Mouse (Mus musculus) embryonic facial prominence, embryonic 11.5 days (tissue): Measurements from ENCODE around the gene Nsrp1. TPM values are rescaled to one million over a fixed set of nuclear protein-coding genes. Genes with fewer than 3 reads are reported as not detected.
"Not testable (repeated sequence)": the region's sequence is repeated elsewhere in the genome, so short reads cannot be mapped to it uniquely, and the experiment has no call there.

Experiments used
- ATAC-seq: fragments of 200-750 bp; cut with Nextera tagmentation; replicated peaks from 2 replicates; pipeline ENCODE4 v1.8.0; 2017; ENCODE audit warnings: low read depth; ENCODE audit not compliant: insufficient number of reproducible peaks, low FRiP score, low TSS enrichment
- DNase-seq: peaks from one replicate; pipeline ENCODE4 v3.0.0-alpha.2; 2015; ENCODE audit warnings: low spot score
- H3K27ac ChIP-seq: fragments of 300-500 bp; sonication (generic); replicated peaks from 2 replicates; pipeline ENCODE4 v1.5.1; 2014; ENCODE audit warnings: mild to moderate bottlenecking, low read depth, low read length, control low read depth
- H3K27me3 ChIP-seq: fragments of 300-500 bp; sonication (generic); 2 replicates; pipeline ENCODE4 v1.6.1; 2014; ENCODE audit warnings: mild to moderate bottlenecking, low read length, moderate library complexity, mixed read lengths; ENCODE audit not compliant: control insufficient read depth, insufficient read depth
- H3K36me3 ChIP-seq: fragments of 300-500 bp; sonication (generic); replicated peaks from 2 replicates; pipeline ENCODE4 v1.6.1; 2014; ENCODE audit warnings: low read depth, mild to moderate bottlenecking, low read length, moderate library complexity, mixed read lengths; ENCODE audit not compliant: control insufficient read depth, insufficient read depth
- H3K4me1 ChIP-seq: fragments of 300-500 bp; sonication (generic); 2 replicates; pipeline ENCODE4 v1.6.1; 2014; ENCODE audit warnings: low read length, mixed read lengths; ENCODE audit not compliant: control insufficient read depth, insufficient read depth
- H3K4me2 ChIP-seq: fragments of 300-500 bp; sonication (generic); 2 replicates; pipeline ENCODE4 v1.6.1; 2014; ENCODE audit warnings: low read depth, mild to moderate bottlenecking, control low read depth, low read length, moderate library complexity
- H3K4me3 ChIP-seq: fragments of 300-500 bp; sonication (generic); 2 replicates; pipeline ENCODE4 v1.5.1; 2014; ENCODE audit warnings: low read depth, low read length, control low read depth
- H3K9ac ChIP-seq: fragments of 300-500 bp; sonication (generic); replicated peaks from 2 replicates; pipeline ENCODE4 v1.6.1; 2014; ENCODE audit warnings: mild to moderate bottlenecking, control low read depth, low read length
- H3K9me3 ChIP-seq: fragments of 300-500 bp; sonication (generic); replicated peaks from 2 replicates; pipeline ENCODE4 v1.6.1; 2016; ENCODE audit warnings: mild to moderate bottlenecking, low read length, inconsistent platforms, mixed read lengths; ENCODE audit not compliant: control insufficient read depth
- WGBS: fragments of 180-500 bp; shearing (Covaris S2); extraction: QIAGEN DNeasy Blood & Tissue Kit; methylation state at CpG from one replicate; pipeline ENCODE4 v1.1.7; 2014; 5-methylcytosine and 5-hydroxymethylcytosine counted together
- polyA plus RNA-seq: library from polyadenylated mRNA; unstranded; fragments of >200 nt; fragmentation: Nextera tagmentation; extraction: Ambion mirVana; gene quantifications from 2 replicates; pipeline ENCODE4 v1.2.1, GENCODE M21; 2014

The Nsrp1 gene
- 59.8 and 63.1 TPM in 2 replicates for polyA plus RNA-seq

GRCm38 (mm10) chr11:77078273-77079134 lies at the start of gene Nsrp1:
Nsrp1 (minus strand) TSS chr11:77078435.
- Histone ChIP-seq H3K4me1 (no peaks in the 10 kb centered on the region), H3K27ac (peak within 1 kb of the TSS; percentile 74), H3K4me2 (peak within 1 kb of the TSS; percentile 82), H3K9ac (peak within 1 kb of the TSS; percentile 92), H3K27me3 (no peaks in the 10 kb centered on the region), H3K4me3 (peak within 1 kb of the TSS; percentile 76), H3K36me3 (no peaks in the 10 kb centered on the region), H3K9me3 (no peaks in the 10 kb centered on the region)
- WGBS = 4% methylated on average over 48 of the region's 48 CpGs
- ATAC-seq (peak; percentile 95), DNase-seq (peak; percentile 98)

GRCm38 (mm10) chr11:77111141-77111540 lies 32.9 kb upstream of the Nsrp1 start:
- H3K9me3 ChIP-seq = no peaks in the 10 kb centered on the region
- DNase-seq (no peak), ATAC-seq (no peak)
- H3K9ac ChIP-seq = no peak overlapping the region
- H3K27ac ChIP-seq = no peak overlapping the region
- no peaks in the 10 kb centered on the region for H3K4me1 ChIP-seq
- WGBS = 87% methylated on average over 6 of the region's 6 CpGs
- no peak overlapping the region for H3K4me3 ChIP-seq
- no peaks in the 10 kb centered on the region for H3K27me3 ChIP-seq
- no peaks in the 10 kb centered on the region for H3K36me3 ChIP-seq
- no peak overlapping the region for H3K4me2 ChIP-seq

GRCm38 (mm10) chr11:77108442-77108841 lies 30.2 kb upstream of the Nsrp1 start:
- Histone ChIP-seq H3K27ac (no peak overlapping the region), H3K36me3 (no peaks in the 10 kb centered on the region), H3K9ac (no peak overlapping the region), H3K4me3 (no peak overlapping the region), H3K9me3 (no peaks in the 10 kb centered on the region), H3K4me1 (no peaks in the 10 kb centered on the region), H3K27me3 (no peaks in the 10 kb centered on the region), H3K4me2 (no peak overlapping the region)
- WGBS = 88% methylated on average over 6 of the region's 6 CpGs
- no peak for DNase-seq
- ATAC-seq = no peak

GRCm38 (mm10) chr11:77107872-77108271 lies 29.6 kb upstream of the Nsrp1 start:
- H3K4me2 ChIP-seq, H3K9me3 ChIP-seq, H3K4me1 ChIP-seq, DNase-seq, H3K9ac ChIP-seq, H3K4me3 ChIP-seq, H3K36me3 ChIP-seq, ATAC-seq, H3K27ac ChIP-seq, H3K27me3 ChIP-seq: not testable (repeated sequence)
- 78% methylated on average over 12 of the region's 12 CpGs for WGBS

- no peak overlapping the region for H3K4me2 ChIP-seq
- H3K9ac ChIP-seq = no peak overlapping the region
- no peaks in the 10 kb centered on the region for H3K9me3 ChIP-seq
- H3K4me3 ChIP-seq = no peak overlapping the region
- ATAC-seq (no peak), DNase-seq (no peak)
- no peak overlapping the region for H3K27ac ChIP-seq
- H3K27me3 ChIP-seq = no peaks in the 10 kb centered on the region
- no peaks in the 10 kb centered on the region for H3K4me1 ChIP-seq
- WGBS = 90% methylated on average over 6 of the region's 6 CpGs
- no peaks in the 10 kb centered on the region for H3K36me3 ChIP-seq
Observed at GRCm38 (mm10) chr11:77106961-77107360, 28.7 kb upstream of the Nsrp1 start.

GRCm38 (mm10) chr11:77100137-77100937 lies 22.1 kb upstream of the Nsrp1 start:
- H3K27ac ChIP-seq = no peak overlapping the region
- no peak overlapping the region for H3K4me2 ChIP-seq
- ATAC-seq (no peak), DNase-seq (peak; percentile 86)
- no peak overlapping the region for H3K4me3 ChIP-seq
- H3K9me3 ChIP-seq = no peaks in the 10 kb centered on the region
- H3K36me3 ChIP-seq = no peaks in the 10 kb centered on the region
- no peak overlapping the region for H3K9ac ChIP-seq
- no peaks in the 10 kb centered on the region for H3K4me1 ChIP-seq
- WGBS = 14% methylated on average over 10 of the region's 10 CpGs
- no peaks in the 10 kb centered on the region for H3K27me3 ChIP-seq

- no peaks in the 10 kb centered on the region for H3K36me3 ChIP-seq
- no peak overlapping the region for H3K4me2 ChIP-seq
- no peak overlapping the region for H3K27ac ChIP-seq
- no peaks in the 10 kb centered on the region for H3K27me3 ChIP-seq
- no peak overlapping the region for H3K4me3 ChIP-seq
- no peaks in the 10 kb centered on the region for H3K4me1 ChIP-seq
- no peak overlapping the region for H3K9ac ChIP-seq
- DNase-seq (no peak), ATAC-seq (no peak)
- H3K9me3 ChIP-seq = no peaks in the 10 kb centered on the region
- 81% methylated on average over 19 of the region's 19 CpGs for WGBS
Observed at GRCm38 (mm10) chr11:77098332-77098972, 20.2 kb upstream of the Nsrp1 start.
